Mouse (Mus musculus) heart, embryonic 15.5 days (tissue): ENCODE results near the gene Zmym5. TPM values are rescaled to one million over a fixed set of nuclear protein-coding genes. Genes with fewer than 3 reads are reported as not detected.
A peak's percentile ranks its signal among the peaks of the same experiment; 100 is the strongest.
"Not testable (repeated sequence)": the region's sequence is repeated elsewhere in the genome, so short reads cannot be mapped to it uniquely, and the experiment has no call there.

ENCODE experiments used
- ATAC-seq: fragments of 200-750 bp; cut with Nextera tagmentation; replicated peaks from 2 replicates; pipeline ENCODE4 v1.8.0; 2017; ENCODE audit warnings: low read depth, moderate TSS enrichment; ENCODE audit not compliant: insufficient number of reproducible peaks, insufficient read depth, low FRiP score
- H3K27ac ChIP-seq: fragments of 300-500 bp; sonication (generic); 2 replicates; pipeline ENCODE4 v1.5.1; 2015; ENCODE audit warnings: mild to moderate bottlenecking, inconsistent platforms
- H3K27me3 ChIP-seq: fragments of 300-500 bp; sonication (generic); 2 replicates; pipeline ENCODE4 v1.6.1; 2015; ENCODE audit warnings: inconsistent platforms
- H3K36me3 ChIP-seq: fragments of 300-500 bp; sonication (generic); 2 replicates; pipeline ENCODE4 v1.6.1; 2015; ENCODE audit warnings: mild to moderate bottlenecking, inconsistent platforms
- H3K4me1 ChIP-seq: fragments of 300-500 bp; sonication (generic); replicated peaks from 2 replicates; pipeline ENCODE4 v1.6.1; 2015; ENCODE audit warnings: inconsistent platforms
- H3K4me2 ChIP-seq: fragments of 300-500 bp; sonication (generic); 2 replicates; pipeline ENCODE4 v1.6.1; 2015; ENCODE audit warnings: inconsistent platforms, mild to moderate bottlenecking, moderate library complexity
- H3K4me3 ChIP-seq: fragments of 300-500 bp; sonication (generic); 2 replicates; pipeline ENCODE4 v1.5.1; 2015; ENCODE audit warnings: mild to moderate bottlenecking, inconsistent platforms
- H3K9ac ChIP-seq: fragments of 300-500 bp; sonication (generic); 2 replicates; pipeline ENCODE4 v1.6.1; 2015; ENCODE audit warnings: mild to moderate bottlenecking, inconsistent platforms
- H3K9me3 ChIP-seq: fragments of 300-500 bp; sonication (generic); replicated peaks from 2 replicates; pipeline ENCODE4 v1.6.1; 2016; ENCODE audit warnings: inconsistent platforms
- WGBS: fragments of 180-500 bp; shearing (Covaris S2); methylation state at CpG from one replicate; pipeline ENCODE4 v1.1.7; 2015; ENCODE audit warnings: mixed read lengths; 5-methylcytosine and 5-hydroxymethylcytosine counted together
- polyA plus RNA-seq: library from polyadenylated mRNA; unstranded; fragments of >200 nt; fragmentation: Nextera tagmentation; extraction: Ambion mirVana; gene quantifications from 2 replicates; pipeline ENCODE4 v1.2.1, GENCODE M21; 2015

The Zmym5 gene
- polyA plus RNA-seq, 1 experiment from 2014 or later = 16.7 TPM

DNA sequence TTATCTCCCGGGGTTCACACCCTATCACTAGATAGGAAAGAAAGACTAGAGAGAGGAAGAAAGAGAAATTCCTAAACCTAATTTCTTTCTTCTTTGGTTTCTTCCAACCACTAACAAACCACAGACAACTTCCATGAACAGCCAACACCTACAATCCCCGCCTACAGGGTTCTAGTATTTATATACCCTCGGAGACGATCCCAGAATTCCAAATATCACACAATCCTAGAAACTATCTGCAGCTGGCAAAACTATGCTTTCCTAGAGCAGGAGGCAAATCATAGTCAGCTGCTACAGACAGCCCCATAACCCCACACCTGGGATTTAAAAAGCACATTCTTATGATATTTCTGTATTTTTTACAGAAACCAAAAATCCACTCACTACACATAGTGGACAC, 36.1 kb downstream of the Zmym5 start:
- 61% methylated on average over 4 of the region's 4 CpGs for WGBS
- H3K9ac ChIP-seq = no peak overlapping the region
- no peak overlapping the region for H3K4me3 ChIP-seq
- no peaks in the 10 kb centered on the region for H3K27me3 ChIP-seq
- H3K36me3 ChIP-seq = peaks cover 9% of the 10 kb centered on the region
- H3K4me2 ChIP-seq = peak overlapping the region; percentile 44
- H3K27ac ChIP-seq = no peak overlapping the region
- no peak for ATAC-seq
- H3K4me1 ChIP-seq = peaks cover 26% of the 10 kb centered on the region
- no peaks in the 10 kb centered on the region for H3K9me3 ChIP-seq

DNA sequence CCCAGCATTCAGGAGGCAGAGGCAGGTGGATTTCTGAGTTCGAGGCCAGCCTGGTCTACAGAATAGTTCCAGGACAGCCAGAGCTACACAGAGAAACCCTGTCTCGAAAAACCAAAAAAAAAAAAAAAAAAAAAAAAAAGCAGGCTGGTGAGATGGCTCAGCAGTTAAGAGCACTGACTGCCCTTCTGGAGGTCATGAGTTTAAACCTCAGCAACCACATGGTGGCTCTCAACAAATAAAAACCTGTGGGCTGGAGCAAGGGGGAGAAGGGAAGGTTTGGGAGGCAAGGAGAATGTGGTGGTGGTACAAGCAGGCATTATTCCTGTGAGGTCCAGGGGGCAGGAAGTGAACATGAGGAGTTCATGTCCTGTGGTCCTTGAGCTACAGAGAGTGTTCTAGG, 45.1 kb downstream of the Zmym5 start:
- peaks cover 28% of the 10 kb centered on the region for H3K36me3 ChIP-seq
- H3K4me2 ChIP-seq, H3K27ac ChIP-seq, ATAC-seq, H3K27me3 ChIP-seq, H3K9ac ChIP-seq, H3K9me3 ChIP-seq, H3K4me1 ChIP-seq, H3K4me3 ChIP-seq: not testable (repeated sequence)
- WGBS = 80% methylated on average over 2 of the region's 2 CpGs

DNA sequence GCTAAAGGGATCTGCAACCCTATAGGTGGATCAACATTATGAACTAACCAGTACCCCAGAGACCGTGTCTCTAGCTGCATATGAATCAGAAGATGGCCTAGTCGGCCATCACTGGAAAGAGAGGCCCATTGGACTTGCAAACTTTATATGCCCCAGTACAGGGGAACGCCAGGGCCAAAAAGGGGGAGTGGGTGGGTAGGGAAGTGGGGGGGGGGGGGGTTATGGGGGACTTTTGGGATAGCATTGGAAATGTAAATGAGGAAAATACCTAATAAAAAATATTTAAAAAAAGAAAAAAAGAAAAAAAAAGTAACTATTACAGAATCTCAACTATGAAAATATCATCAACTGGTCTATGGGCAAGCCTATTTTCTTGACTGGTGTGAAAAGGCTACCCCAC, 46.4 kb downstream of the Zmym5 start:
- not testable (repeated sequence) for H3K4me2 ChIP-seq, H3K27me3 ChIP-seq, H3K4me1 ChIP-seq, H3K9ac ChIP-seq, H3K4me3 ChIP-seq, H3K9me3 ChIP-seq, ATAC-seq, H3K27ac ChIP-seq
- H3K36me3 ChIP-seq = peaks cover 36% of the 10 kb centered on the region
- WGBS = 86% methylated on average over 3 of the region's 3 CpGs

DNA sequence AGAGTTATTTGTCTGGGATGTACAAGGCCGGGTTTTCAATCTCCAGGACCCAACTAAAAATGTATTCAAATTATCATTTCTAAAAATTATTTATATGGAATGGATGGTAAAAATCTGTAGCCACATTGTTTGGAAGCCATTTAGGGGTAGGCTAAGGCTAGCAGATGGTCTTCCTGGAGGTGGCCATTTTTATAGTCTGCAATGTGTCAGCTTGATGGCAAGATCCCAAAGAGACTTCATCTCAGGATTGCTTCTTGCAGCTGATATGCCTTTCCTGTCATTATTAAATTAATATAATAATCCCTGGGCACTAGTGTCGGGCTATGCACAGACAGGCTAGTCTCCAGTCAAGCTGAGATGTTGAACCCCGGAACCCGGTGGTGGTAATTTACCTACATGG, 60.2 kb downstream of the Zmym5 start:
- ATAC-seq = no peak
- 96% methylated on average over 4 of the region's 4 CpGs for WGBS
- Histone ChIP-seq H3K9ac (no peak overlapping the region), H3K27ac (no peak overlapping the region), H3K9me3 (no peaks in the 10 kb centered on the region), H3K4me2 (no peak overlapping the region), H3K4me3 (no peak overlapping the region), H3K36me3 (peaks cover 38% of the 10 kb centered on the region), H3K27me3 (no peaks in the 10 kb centered on the region), H3K4me1 (0 out of 2 replicates have a peak, but pooled peaks cover 2% of the 10 kb centered on the region)

Other genes with a start within 250 kb of the Zmym5 start
- gene Cenpj, start 236.3 kb downstream of the Zmym5 start, polyA plus RNA-seq = 7.4 and 7.6 TPM in 2 replicates
- 7.1 and 10.3 TPM in 2 replicates for gene Parp4, start 236.1 kb downstream of the Zmym5 start, polyA plus RNA-seq
- 18.9 and 28.2 TPM in 2 replicates for gene Mphosph8, start 143.5 kb downstream of the Zmym5 start, polyA plus RNA-seq
- gene Pspc1, start 33.4 kb downstream of the Zmym5 start, polyA plus RNA-seq = 16.8 and 18.5 TPM in 2 replicates
- gene Zmym2, start 74.9 kb upstream of the Zmym5 start, polyA plus RNA-seq = 26.8 and 28.4 TPM in 2 replicates
- 42.9 and 43.5 TPM in 2 replicates for gene Gja3, start 246.4 kb upstream of the Zmym5 start, polyA plus RNA-seq